Mouse (Mus musculus): ENCODE data around the gene Ppp2r5e.
A peak's percentile ranks its signal among the peaks of the same experiment; 100 is the strongest.
"Not testable (repeated sequence)": the region's sequence is repeated elsewhere in the genome, so short reads cannot be mapped to it uniquely, and the experiment has no call there.

Ppp2r5e gene

DNA sequence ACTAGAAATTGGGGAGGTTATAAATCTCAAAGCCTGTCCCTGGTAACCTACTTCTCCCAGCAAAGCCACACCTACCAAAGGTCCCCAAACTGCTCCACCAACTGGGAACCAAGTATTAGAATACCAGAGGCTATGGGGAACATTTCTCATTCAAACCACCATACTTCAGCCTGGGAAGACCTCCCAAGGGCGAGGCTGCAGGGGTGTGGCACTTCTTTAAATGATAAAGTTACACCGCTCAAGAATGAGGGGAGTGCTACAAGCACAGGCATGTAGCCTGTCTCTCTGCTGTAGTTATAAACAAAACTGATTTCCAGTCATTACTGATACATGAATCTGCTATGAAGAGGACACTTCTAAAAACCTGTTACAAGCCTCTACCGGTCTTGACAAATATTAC is 113.3 kb downstream of the Ppp2r5e start:
- no peak for DNase-seq

GRCm38 (mm10) chr12:75482015-75482414 is 114.0 kb downstream of the Ppp2r5e start:
- DNase-seq = no peak

- no peak for DNase-seq
These were observed 116.0 kb downstream of the Ppp2r5e start for GRCm38 (mm10) chr12:75480031-75480430.

DNA sequence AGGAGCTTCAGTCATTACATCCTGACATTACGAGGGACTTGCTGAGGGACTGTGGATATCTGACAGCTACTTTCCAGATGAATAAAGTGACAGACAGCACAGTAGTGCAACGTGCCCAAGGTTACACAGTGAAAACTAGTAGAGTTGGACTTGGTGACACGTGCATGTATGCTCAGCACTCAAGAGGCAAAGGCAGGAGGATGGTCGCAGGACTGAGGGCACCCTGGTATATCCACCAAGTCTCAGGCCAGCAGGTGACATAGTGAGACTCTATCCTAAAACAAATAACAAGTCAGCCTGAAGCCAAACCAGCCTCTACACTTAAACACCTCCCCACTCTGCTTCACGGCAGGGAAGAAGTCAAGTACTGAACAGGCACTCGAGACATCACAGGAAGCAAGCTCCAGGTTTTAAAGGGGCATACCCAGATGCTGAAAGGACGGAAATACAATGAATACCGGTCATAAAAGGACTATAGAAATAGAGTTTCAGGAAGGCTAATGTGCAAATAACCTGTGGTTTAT is 116.6 kb downstream of the Ppp2r5e start:
- peak; percentile 54 for DNase-seq

- DNase-seq = peak; percentile 28
These were observed 117.4 kb downstream of the Ppp2r5e start for GRCm38 (mm10) chr12:75478596-75478995.

GRCm38 (mm10) chr12:75478117-75478516 is 117.9 kb downstream of the Ppp2r5e start:
- no peak for DNase-seq

DNA sequence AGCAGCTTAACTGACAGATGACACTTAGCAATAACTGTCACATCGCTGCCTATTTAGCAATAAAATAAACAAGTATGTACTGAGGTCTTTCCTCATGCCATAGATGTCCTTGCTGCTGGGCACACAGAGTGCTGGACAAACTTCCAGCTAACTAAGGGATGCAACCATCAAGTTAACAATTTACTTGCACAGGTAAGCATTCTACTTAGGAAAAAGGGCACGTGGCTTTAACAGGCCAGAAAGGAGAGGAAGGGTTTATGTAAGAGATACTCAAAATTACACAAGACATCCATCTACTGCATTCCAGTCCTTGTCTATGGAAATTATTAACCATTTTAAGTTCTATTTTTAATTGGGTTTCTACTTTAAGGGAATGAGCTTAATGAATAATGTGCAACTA is 123.0 kb downstream of the Ppp2r5e start:
- DNase-seq = peak; percentile 39

- DNase-seq = no peak
These were observed 123.9 kb downstream of the Ppp2r5e start for GRCm38 (mm10) chr12:75472107-75472506.

DNA sequence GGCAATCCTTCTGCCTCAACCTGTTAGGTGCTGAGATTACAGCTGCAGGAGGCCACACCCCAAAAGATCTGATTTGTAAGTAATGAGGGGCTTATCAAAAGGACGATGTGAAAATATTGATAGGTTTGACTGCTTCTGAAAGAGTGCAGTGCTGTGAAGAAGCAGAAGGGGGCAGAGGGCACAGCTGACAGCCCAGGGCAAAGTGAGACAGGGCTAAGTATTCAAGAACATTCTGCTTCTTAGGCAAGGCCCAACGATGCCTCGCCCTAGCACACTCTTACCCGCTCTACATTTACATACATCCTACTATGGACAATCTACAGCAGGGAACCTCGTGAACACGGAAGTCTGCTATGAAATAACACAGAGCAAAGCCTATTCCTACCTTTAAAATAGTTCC is 128.2 kb downstream of the Ppp2r5e start:
- no peak for DNase-seq

GRCm38 (mm10) chr12:75467127-75467526 is 128.9 kb downstream of the Ppp2r5e start:
- DNase-seq = no peak

GRCm38 (mm10) chr12:75466206-75466605 is 129.8 kb downstream of the Ppp2r5e start:
- DNase-seq = no peak

DNA sequence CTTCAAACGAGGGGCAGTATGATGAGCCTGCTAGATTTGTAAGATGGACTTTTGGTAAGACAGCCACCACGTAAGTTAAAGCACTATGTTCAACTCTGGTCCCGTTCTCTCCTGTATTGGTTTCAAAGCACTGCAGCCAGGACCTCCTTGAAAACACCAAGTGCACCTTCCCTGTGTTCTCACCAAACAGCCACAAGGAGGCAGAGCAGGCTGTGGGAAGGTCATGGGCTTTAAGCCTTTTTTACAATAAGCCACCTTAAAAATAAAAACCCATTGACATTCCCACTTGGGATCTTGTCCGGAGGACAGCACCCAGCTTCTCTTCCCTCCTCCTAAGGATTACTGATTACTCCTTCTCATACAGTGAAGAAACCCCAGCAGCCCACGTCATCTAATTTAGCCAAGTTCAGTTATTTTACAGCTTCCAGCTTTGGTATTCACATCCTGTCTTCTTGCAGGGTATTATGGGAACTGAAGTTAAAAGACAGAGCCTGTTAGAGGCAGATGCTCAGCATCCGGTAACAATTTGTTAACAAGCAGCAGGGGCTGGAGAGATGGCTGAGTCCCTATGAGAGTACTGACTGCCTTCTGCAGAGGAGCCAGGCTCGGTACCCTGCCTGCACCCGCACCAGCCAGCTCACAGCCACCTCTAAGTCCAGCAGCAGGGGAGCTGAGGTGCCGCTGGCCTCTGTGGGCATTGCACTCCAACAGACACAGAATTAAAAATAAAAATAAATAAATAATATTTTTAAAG is 131.9 kb downstream of the Ppp2r5e start:
- peak; percentile 55 for DNase-seq

DNA sequence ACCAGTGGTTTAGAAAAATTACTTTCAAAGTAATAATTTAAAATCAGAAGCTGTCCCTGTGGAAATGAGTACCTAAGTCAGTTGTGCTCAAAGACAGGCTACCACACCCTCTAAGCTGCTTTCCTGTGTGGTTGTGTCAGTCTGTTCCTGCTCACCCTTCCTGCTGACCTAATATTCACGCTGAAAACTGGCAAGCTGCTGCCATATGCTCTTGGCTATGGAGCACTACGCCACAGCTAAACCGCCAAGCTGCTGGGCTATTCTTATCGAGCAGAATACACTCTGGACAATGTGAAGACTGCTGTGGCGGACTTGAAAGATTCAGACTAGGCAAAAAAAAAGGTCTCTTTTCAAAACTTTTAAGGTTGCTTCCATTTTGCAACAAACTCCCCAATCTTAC is 135.5 kb downstream of the Ppp2r5e start:
- no peak for DNase-seq

DNA sequence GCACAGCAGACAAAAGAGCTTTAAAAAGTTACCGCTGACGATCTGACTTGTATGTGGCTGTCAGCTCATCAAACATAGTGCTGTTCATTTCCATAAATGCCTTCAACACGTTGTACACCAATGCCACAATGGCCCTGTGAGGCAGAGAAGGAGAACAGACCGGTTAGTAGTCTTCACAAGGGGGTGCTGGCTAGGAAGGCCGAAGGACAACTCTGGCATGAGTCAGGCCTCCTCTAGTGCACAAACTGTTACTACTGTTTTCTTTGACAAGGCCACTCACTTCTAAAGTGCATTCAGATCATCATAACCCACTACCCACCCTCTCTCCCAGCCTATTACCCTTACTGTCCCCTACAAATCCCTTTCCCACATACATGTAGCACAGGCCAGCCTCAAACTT is 136.4 kb downstream of the Ppp2r5e start:
- no peak for DNase-seq

DNA sequence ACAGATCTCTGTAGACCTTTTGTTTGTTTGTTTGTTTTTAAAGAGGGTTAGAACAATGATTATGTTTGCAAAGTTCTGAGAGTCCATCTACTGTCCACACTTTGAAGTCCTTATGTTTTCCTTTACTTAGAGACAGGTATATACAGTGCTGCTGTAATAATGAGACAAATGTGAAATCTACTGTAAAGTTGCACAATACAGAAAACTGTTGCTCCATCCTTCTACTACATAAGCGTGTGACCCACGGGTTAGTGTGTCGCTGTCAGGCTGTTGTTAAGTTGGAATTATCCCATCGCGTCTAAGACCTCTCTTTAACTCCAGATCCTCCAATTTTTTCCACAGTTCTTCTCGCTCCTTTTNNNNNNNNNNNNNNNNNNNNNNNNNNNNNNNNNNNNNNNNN is 142.6 kb downstream of the Ppp2r5e start:
- peak; percentile 22 for DNase-seq

DNA sequence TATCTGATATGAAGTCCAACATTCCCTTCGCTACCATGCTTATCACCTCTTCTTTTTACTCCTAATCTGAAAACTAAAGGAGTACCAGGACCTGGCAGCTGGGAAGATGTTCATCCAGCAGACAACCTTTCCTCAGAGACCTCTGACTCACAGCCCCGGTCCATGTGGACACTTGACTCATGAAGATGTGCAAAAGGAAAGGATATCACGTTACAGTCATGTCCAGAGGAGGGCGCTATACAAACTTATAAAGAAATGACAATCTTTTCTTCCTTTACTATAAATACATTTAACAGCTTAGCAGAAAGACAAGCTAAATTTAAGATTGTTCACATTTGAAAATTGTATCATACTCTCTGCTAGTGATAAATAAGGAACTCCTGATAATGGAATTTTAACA is 143.0 kb downstream of the Ppp2r5e start:
- peak; percentile 39 for DNase-seq

DNA sequence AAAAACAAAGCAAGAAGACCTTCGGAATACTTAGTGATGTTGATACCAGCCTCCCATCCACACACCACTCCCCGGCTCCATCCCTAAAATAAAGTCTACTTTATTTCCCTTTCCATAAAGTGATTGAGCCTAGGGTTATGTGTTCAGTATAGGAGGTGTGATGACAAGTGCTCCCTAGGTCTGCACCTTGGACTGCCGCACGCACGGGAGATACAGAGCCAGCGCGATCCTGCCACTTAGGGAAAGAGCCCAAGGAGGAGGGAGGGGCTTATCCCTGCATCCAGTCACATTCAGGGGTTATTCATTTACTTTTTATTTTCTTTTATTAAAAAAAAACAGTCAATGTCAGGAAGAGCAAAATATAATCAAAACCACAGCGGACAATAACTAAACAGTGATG is 145.5 kb downstream of the Ppp2r5e start:
- no peak for DNase-seq

- peak; percentile 79 for DNase-seq
These were observed 146.0 kb downstream of the Ppp2r5e start for GRCm38 (mm10) chr12:75450011-75450410.

DNA sequence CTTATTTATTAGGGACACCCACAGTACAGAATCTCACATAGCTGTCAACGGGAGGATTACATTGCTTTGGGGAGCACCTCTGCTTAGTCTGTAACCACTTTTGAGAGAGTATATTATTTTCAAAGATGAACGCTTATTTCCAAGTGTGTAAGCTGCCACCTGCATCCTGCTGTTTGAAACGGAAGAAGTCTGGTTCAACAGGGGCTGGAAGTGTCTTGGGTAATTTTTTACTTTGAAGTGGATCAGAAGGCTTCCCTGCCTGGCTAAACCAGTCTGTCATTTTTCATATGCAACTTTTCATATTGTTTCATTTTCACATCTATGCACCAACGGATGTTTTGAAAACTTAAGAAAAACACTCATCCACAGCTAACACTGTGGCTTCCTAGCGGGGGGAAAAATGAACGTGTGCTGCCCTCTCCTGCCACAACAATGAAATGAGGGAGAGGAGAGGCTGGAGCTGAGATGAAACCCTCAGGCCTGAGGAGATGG is 146.5 kb downstream of the Ppp2r5e start:
- DNase-seq = peak; percentile 54

- DNase-seq = peak; percentile 83
These were observed 147.1 kb downstream of the Ppp2r5e start for GRCm38 (mm10) chr12:75448921-75449320.

DNA sequence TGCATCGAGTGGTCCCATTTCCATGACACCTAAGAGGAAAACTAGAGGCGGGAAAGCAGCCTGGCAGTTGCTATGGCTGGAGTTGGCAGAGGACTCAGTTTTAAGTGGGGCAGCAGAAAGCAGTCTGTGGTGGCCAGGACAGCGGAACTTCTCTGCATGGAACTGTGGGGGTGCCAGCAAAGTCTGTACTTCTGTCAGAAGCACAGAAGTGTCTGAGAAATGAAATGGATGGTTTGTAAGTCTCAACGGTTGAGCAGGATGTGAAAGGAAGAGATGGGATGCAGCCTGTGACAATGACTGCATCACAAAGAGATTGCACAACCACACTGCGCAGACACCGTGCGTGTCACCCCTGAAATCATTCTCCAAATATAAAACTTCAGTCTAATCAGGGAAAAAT is 149.8 kb downstream of the Ppp2r5e start:
- peak; percentile 46 for DNase-seq

DNA sequence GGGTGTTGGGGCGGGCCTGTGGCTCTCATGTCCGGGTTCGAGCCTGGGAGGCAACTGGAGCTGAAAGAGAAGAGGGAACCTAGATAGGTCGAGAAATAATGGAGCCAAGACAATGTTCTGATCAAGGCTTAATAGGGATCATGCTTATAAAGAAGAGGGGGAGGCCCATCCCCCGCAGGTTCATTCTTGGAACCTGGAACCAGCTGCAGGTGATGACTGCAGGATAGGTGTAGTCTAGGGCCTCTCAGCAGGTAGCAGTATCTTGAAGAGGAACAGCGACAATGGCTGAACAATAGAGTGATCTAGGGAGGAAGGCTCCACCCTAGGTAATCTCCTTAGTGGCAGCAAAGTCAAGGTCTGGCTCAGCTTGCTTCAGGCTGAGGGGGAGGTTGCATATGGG is 163.6 kb downstream of the Ppp2r5e start:
- DNase-seq = not testable (repeated sequence)

GRCm38 (mm10) chr12:75429685-75430396 is 166.2 kb downstream of the Ppp2r5e start:
- DNase-seq = no peak

DNA sequence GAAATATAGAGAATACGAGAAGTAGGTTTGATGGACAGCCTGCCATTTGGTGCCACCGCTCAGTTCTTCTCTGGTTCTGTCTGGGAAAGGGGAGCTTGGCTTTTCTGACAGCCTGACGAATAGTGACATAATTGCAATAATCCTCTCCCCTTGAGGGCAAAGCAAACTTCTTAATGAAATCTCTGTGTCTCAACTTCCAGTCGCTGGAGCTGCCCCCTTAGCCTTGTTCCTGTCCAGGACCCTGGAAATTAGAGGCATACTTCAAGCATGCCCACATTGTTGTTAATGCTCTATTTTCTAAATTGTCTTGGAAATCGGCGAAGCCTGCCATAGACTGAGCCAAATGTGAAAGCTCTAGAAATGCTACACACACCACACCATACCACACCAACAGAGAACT is 167.3 kb downstream of the Ppp2r5e start:
- no peak for DNase-seq

All from lung, postnatal 36 days (tissue).